Mouse (Mus musculus): ENCODE data around the gene Prdm12. TPM values are rescaled to one million over a fixed set of nuclear protein-coding genes. Genes with fewer than 3 reads are reported as not detected.

Gene Prdm12
- polyA plus RNA-seq, 1 experiment from 2014 or later, result not detected

Small RNAs within 50 kb of the gene (microRNA-seq; reads per million reads assigned to microRNA genes)
- gene Mir6998 (ENCODE audit: borderline number of aligned reads), result not detected

Other genes starting within 250 kb of the Prdm12 start
- gene Ass1, start 169.8 kb upstream of the Prdm12 start, polyA plus RNA-seq (2015; fragmentation: Nextera tagmentation; extraction: Ambion mirVana), result 23.9 and 24.1 TPM in 2 replicates
- 64.9 and 72.1 TPM in 2 replicates for gene Fubp3, start 67.4 kb upstream of the Prdm12 start, polyA plus RNA-seq (2015; fragmentation: Nextera tagmentation; extraction: Ambion mirVana)
- gene Exosc2, start 30.7 kb downstream of the Prdm12 start, polyA plus RNA-seq (2015; fragmentation: Nextera tagmentation; extraction: Ambion mirVana), result 54.5 and 57.6 TPM in 2 replicates
- 19.3 and 19.7 TPM in 2 replicates for gene Abl1, start 48.3 kb downstream of the Prdm12 start, polyA plus RNA-seq (2015; fragmentation: Nextera tagmentation; extraction: Ambion mirVana)
- gene Qrfp, start 170.5 kb downstream of the Prdm12 start, polyA plus RNA-seq (2015; fragmentation: Nextera tagmentation; extraction: Ambion mirVana), result 1.5 and 2.1 TPM in 2 replicates
- gene Fibcd1, start 206.0 kb downstream of the Prdm12 start, polyA plus RNA-seq (2015; fragmentation: Nextera tagmentation; extraction: Ambion mirVana), result 0.13 and 0.27 TPM in 2 replicates
- gene Lamc3, start 247.3 kb downstream of the Prdm12 start, polyA plus RNA-seq (2015; fragmentation: Nextera tagmentation; extraction: Ambion mirVana), result 0.09 and 0.21 TPM in 2 replicates